Mouse (Mus musculus) liver, embryonic 14.5 days (tissue): Measurements from ENCODE around the gene Ephx1.

Experiments used
- CTCF ChIP-seq: IDR thresholded peaks from 2 replicates; pipeline ENCODE4 v1.5.1; 2016; ENCODE audit warnings: antibody characterized with exemption, low read depth, control low read depth
- EP300 ChIP-seq: IDR thresholded peaks from 2 replicates; pipeline ENCODE4 v1.6.1; 2016; ENCODE audit warnings: antibody characterized with exemption, low read depth

GRCm38 (mm10) chr1:180956973-180957381, 63.7 kb downstream of the Ephx1 start:
- TF ChIP-seq CTCF = no peak
- TF ChIP-seq EP300 = no peak
